Mouse (Mus musculus): ENCODE measurements around the gene Cyth4.

- no peak for TF ChIP-seq CTCF (IDR thresholded peaks at IDR 0.05; ENCODE audit: control insufficient read depth, insufficient read depth, low read length)
- no peak for TF ChIP-seq POLR2A (IDR thresholded peaks at IDR 0.05; ENCODE audit: borderline replicate concordance, control insufficient read depth, low read depth, low read length)
Measured at GRCm38 (mm10) chr15:78664268-78664667, 67.4 kb downstream of the Cyth4 start.
